Mouse (Mus musculus): Measurements from ENCODE around the gene Hcfc1r1. TPM values are rescaled to one million over a fixed set of nuclear protein-coding genes. Genes with fewer than 3 reads are reported as not detected.

The Hcfc1r1 gene
- polyA plus RNA-seq, 1 experiment from 2014 or later = 84.9 TPM

GRCm38 (mm10) chr17:23676473-23677031, 3.2 kb downstream of the Hcfc1r1 start:
- no peak for ATAC-seq
- WGBS = under 1% methylated on average over 36 of the region's 37 CpGs
- H3K27ac ChIP-seq = no peak overlapping the region
- peaks cover 46% of the 10 kb centered on the region for H3K4me1 ChIP-seq (replicated peaks)
- peak overlapping the region; percentile 89 for H3K4me2 ChIP-seq (replicated peaks)
- H3K9ac ChIP-seq (replicated peaks) = peak overlapping the region; percentile 62
- no peaks in the 10 kb centered on the region for H3K9me3 ChIP-seq
- peaks cover 71% of the 10 kb centered on the region for H3K27me3 ChIP-seq
- peak overlapping the region; percentile 46 for H3K4me3 ChIP-seq (replicated peaks)
- no peaks in the 10 kb centered on the region for H3K36me3 ChIP-seq

GRCm38 (mm10) chr17:23677236-23677679, 3.9 kb downstream of the Hcfc1r1 start, which contains the start of gene Tnfrsf12a:
TSS of gene Tnfrsf12a (minus strand) at chr17:23677468.
- ATAC-seq = no peak
- Histone ChIP-seq H3K4me2 (replicated peaks) (peak within 1 kb of the TSS; percentile 89), H3K9ac (replicated peaks) (peak within 1 kb of the TSS; percentile 62), H3K27ac (no peak within 1 kb of the TSS), H3K4me1 (replicated peaks) (peaks cover 46% of the 10 kb centered on the region), H3K27me3 (peaks cover 78% of the 10 kb centered on the region), H3K36me3 (no peaks in the 10 kb centered on the region), H3K9me3 (no peaks in the 10 kb centered on the region), H3K4me3 (replicated peaks) (peak within 1 kb of the TSS; percentile 46)
- under 1% methylated on average over 34 of the region's 34 CpGs for WGBS

GRCm38 (mm10) chr17:23679127-23679835, 5.9 kb downstream of the Hcfc1r1 start, which contains the start of gene Cldn6:
TSS of gene Cldn6 (plus strand) at chr17:23679249.
- H3K9ac ChIP-seq (replicated peaks) = no peak within 1 kb of the TSS
- H3K4me2 ChIP-seq (replicated peaks) = peak within 1 kb of the TSS; percentile 31
- H3K36me3 ChIP-seq = no peaks in the 10 kb centered on the region
- 2% methylated on average over 38 of the region's 38 CpGs for WGBS
- peaks cover 41% of the 10 kb centered on the region for H3K4me1 ChIP-seq (replicated peaks)
- no peak for ATAC-seq
- H3K27me3 ChIP-seq = peaks cover 98% of the 10 kb centered on the region
- peak within 1 kb of the TSS; percentile 11 for H3K4me3 ChIP-seq (replicated peaks)
- no peak within 1 kb of the TSS for H3K27ac ChIP-seq
- no peaks in the 10 kb centered on the region for H3K9me3 ChIP-seq

- no peaks in the 10 kb centered on the region for H3K36me3 ChIP-seq
- no peak for ATAC-seq
- H3K27me3 ChIP-seq = peaks cover 90% of the 10 kb centered on the region
- WGBS = 81% methylated on average over 9 of the region's 9 CpGs
- H3K4me1 ChIP-seq (replicated peaks) = peaks cover 37% of the 10 kb centered on the region
- H3K9me3 ChIP-seq = no peaks in the 10 kb centered on the region
- no peak overlapping the region for H3K27ac ChIP-seq
- H3K9ac ChIP-seq (replicated peaks) = no peak overlapping the region
- H3K4me2 ChIP-seq (replicated peaks) = no peak overlapping the region
- H3K4me3 ChIP-seq (replicated peaks) = no peak overlapping the region
These were observed 6.9 kb downstream of the Hcfc1r1 start for GRCm38 (mm10) chr17:23680336-23680735.

- Histone ChIP-seq H3K9ac (replicated peaks) (no peak overlapping the region), H3K9me3 (no peaks in the 10 kb centered on the region), H3K27me3 (peaks cover 82% of the 10 kb centered on the region), H3K36me3 (no peaks in the 10 kb centered on the region), H3K27ac (no peak overlapping the region), H3K4me1 (replicated peaks) (peaks cover 31% of the 10 kb centered on the region), H3K4me2 (replicated peaks) (no peak overlapping the region), H3K4me3 (replicated peaks) (no peak overlapping the region)
- 81% methylated on average over 10 of the region's 10 CpGs for WGBS
- ATAC-seq = no peak
These were observed 7.7 kb downstream of the Hcfc1r1 start for GRCm38 (mm10) chr17:23681086-23681485.

- Histone ChIP-seq H3K9me3 (no peaks in the 10 kb centered on the region), H3K4me2 (replicated peaks) (no peak overlapping the region), H3K27ac (no peak overlapping the region), H3K4me1 (replicated peaks) (peaks cover 21% of the 10 kb centered on the region), H3K4me3 (replicated peaks) (no peak overlapping the region), H3K36me3 (no peaks in the 10 kb centered on the region), H3K9ac (replicated peaks) (no peak overlapping the region), H3K27me3 (peaks cover 74% of the 10 kb centered on the region)
- 64% methylated on average over 4 of the region's 4 CpGs for WGBS
- ATAC-seq = no peak
These were observed 8.7 kb downstream of the Hcfc1r1 start for GRCm38 (mm10) chr17:23682092-23682491.

GRCm38 (mm10) chr17:23682530-23682929, 9.1 kb downstream of the Hcfc1r1 start:
- peaks cover 70% of the 10 kb centered on the region for H3K27me3 ChIP-seq
- no peaks in the 10 kb centered on the region for H3K36me3 ChIP-seq
- no peak overlapping the region for H3K4me2 ChIP-seq (replicated peaks)
- H3K9me3 ChIP-seq = no peaks in the 10 kb centered on the region
- H3K27ac ChIP-seq = no peak overlapping the region
- no peak overlapping the region for H3K4me3 ChIP-seq (replicated peaks)
- WGBS = 63% methylated on average over 3 of the region's 3 CpGs
- peaks cover 17% of the 10 kb centered on the region for H3K4me1 ChIP-seq (replicated peaks)
- no peak overlapping the region for H3K9ac ChIP-seq (replicated peaks)
- ATAC-seq = no peak

- H3K4me1 ChIP-seq (replicated peaks) = peaks cover 17% of the 10 kb centered on the region
- H3K4me3 ChIP-seq (replicated peaks) = no peak overlapping the region
- no peaks in the 10 kb centered on the region for H3K9me3 ChIP-seq
- no peak overlapping the region for H3K27ac ChIP-seq
- H3K36me3 ChIP-seq = no peaks in the 10 kb centered on the region
- peaks cover 63% of the 10 kb centered on the region for H3K27me3 ChIP-seq
- peak; percentile 24; the same call in 1 of the 2 replicates for ATAC-seq
- H3K9ac ChIP-seq (replicated peaks) = no peak overlapping the region
- WGBS = 29% methylated on average over 15 of the region's 15 CpGs
- peak overlapping the region; percentile 19; the same call in 1 of the 2 replicates for H3K4me2 ChIP-seq (replicated peaks)
These were observed 9.8 kb downstream of the Hcfc1r1 start for GRCm38 (mm10) chr17:23683226-23683625.

GRCm38 (mm10) chr17:23683856-23684672, 10.7 kb downstream of the Hcfc1r1 start, which contains the start of gene Cldn9:
TSS of gene Cldn9 (minus strand) at chr17:23684026.
- Histone ChIP-seq H3K27me3 (peaks cover 55% of the 10 kb centered on the region), H3K4me1 (replicated peaks) (peaks cover 16% of the 10 kb centered on the region), H3K27ac (no peak within 1 kb of the TSS), H3K4me3 (replicated peaks) (no peak within 1 kb of the TSS), H3K4me2 (replicated peaks) (peak within 1 kb of the TSS; percentile 19; the same call in 1 of the 2 replicates), H3K36me3 (no peaks in the 10 kb centered on the region), H3K9me3 (no peaks in the 10 kb centered on the region), H3K9ac (replicated peaks) (no peak within 1 kb of the TSS)
- ATAC-seq = peak; percentile 57
- 13% methylated on average over 15 of the region's 15 CpGs for WGBS

- Histone ChIP-seq H3K27ac (no peak overlapping the region), H3K4me1 (replicated peaks) (peaks cover 6% of the 10 kb centered on the region; the same call in 1 of the 2 replicates), H3K4me3 (replicated peaks) (no peak overlapping the region), H3K27me3 (peaks cover 37% of the 10 kb centered on the region), H3K4me2 (replicated peaks) (no peak overlapping the region), H3K36me3 (no peaks in the 10 kb centered on the region), H3K9me3 (no peaks in the 10 kb centered on the region), H3K9ac (replicated peaks) (no peak overlapping the region)
- WGBS = 63% methylated on average over 1 of the region's 1 CpGs
- no peak for ATAC-seq
These were observed 21.1 kb downstream of the Hcfc1r1 start for GRCm38 (mm10) chr17:23694491-23694890.

- peaks cover 10% of the 10 kb centered on the region; the same call in 1 of the 2 replicates for H3K4me1 ChIP-seq (replicated peaks)
- H3K27me3 ChIP-seq = peaks cover 42% of the 10 kb centered on the region
- H3K9ac ChIP-seq (replicated peaks) = no peak overlapping the region
- H3K4me2 ChIP-seq (replicated peaks) = no peak overlapping the region
- no peaks in the 10 kb centered on the region for H3K9me3 ChIP-seq
- H3K27ac ChIP-seq = no peak overlapping the region
- ATAC-seq = no peak
- no peak overlapping the region for H3K4me3 ChIP-seq (replicated peaks)
- WGBS = 18% methylated on average over 3 of the region's 3 CpGs
- H3K36me3 ChIP-seq = no peaks in the 10 kb centered on the region
These were observed 22.4 kb downstream of the Hcfc1r1 start for GRCm38 (mm10) chr17:23695801-23696200.

Data from midbrain, embryonic 13.5 days (tissue).